Mouse (Mus musculus): ENCODE results near the gene Vmn1r43.
"Not testable (repeated sequence)": the region's sequence is repeated elsewhere in the genome, so short reads cannot be mapped to it uniquely, and the experiment has no call there.

Gene Vmn1r43

GRCm38 (mm10) chr6:89876313-89876712 is at the start of gene Vmn1r43, which contains the start of gene Vmn1r42:
TSS of gene Vmn1r43 (minus strand) at chr6:89876413.
TSS of gene Vmn1r42 (minus strand) at chr6:89876413.
- not testable (repeated sequence) for DNase-seq (ENCODE audit: low read depth in 1 of 2, low spot score in 2 of 2)

- no peak for DNase-seq (ENCODE audit: low read depth in 1 of 2, low spot score in 2 of 2)
These were observed 7.6 kb upstream of the Vmn1r43 start for GRCm38 (mm10) chr6:89883812-89884211.

- no peak for DNase-seq (ENCODE audit: low read depth in 1 of 2, low spot score in 2 of 2)
These were observed 7.1 kb upstream of the Vmn1r43 start, which contains the start of gene Vmn1r44 for GRCm38 (mm10) chr6:89883360-89883759. TSS of gene Vmn1r44 (plus strand) at chr6:89883660.

- DNase-seq (ENCODE audit: low read depth in 1 of 2, low spot score in 2 of 2): no peak
These were observed 4.7 kb upstream of the Vmn1r43 start for GRCm38 (mm10) chr6:89880867-89881266.

- no peak for DNase-seq (ENCODE audit: low read depth in 1 of 2, low spot score in 2 of 2)
These were observed 750 bp upstream of the Vmn1r43 start for GRCm38 (mm10) chr6:89876963-89877362.

- no peak for DNase-seq (ENCODE audit: low read depth in 1 of 2, low spot score in 2 of 2)
These were observed 8.2 kb downstream of the Vmn1r43 start for GRCm38 (mm10) chr6:89867976-89868375.

GRCm38 (mm10) chr6:89867276-89867675 is 8.9 kb downstream of the Vmn1r43 start:
- DNase-seq (ENCODE audit: low read depth in 1 of 2, low spot score in 2 of 2): no peak

- DNase-seq (ENCODE audit: low read depth in 1 of 2, low spot score in 2 of 2): no peak
These were observed 12.4 kb downstream of the Vmn1r43 start for GRCm38 (mm10) chr6:89863792-89864191.

- DNase-seq (ENCODE audit: low read depth in 1 of 2, low spot score in 2 of 2): no peak
These were observed 16.4 kb downstream of the Vmn1r43 start for GRCm38 (mm10) chr6:89859839-89860238.

GRCm38 (mm10) chr6:89857552-89857951 is 18.7 kb downstream of the Vmn1r43 start:
- no peak for DNase-seq (ENCODE audit: low read depth in 1 of 2, low spot score in 2 of 2)

All from monocyte, adult 2 months (primary cell).